Mouse (Mus musculus) liver, postnatal 0 days (tissue): ENCODE measurements around the gene Nupl1.

Experiments used
- CTCF ChIP-seq: sonication (generic); IDR thresholded peaks from 2 replicates; pipeline ENCODE4 v1.5.1; 2016; ENCODE audit warnings: antibody characterized with exemption, low read depth
- EP300 ChIP-seq: IDR thresholded peaks from 2 replicates; pipeline ENCODE4 v1.6.1; 2016; ENCODE audit warnings: antibody characterized with exemption, low read depth, mild to moderate bottlenecking

GRCm38 (mm10) chr14:60301024-60301423 lies 49.8 kb upstream of the Nupl1 start:
- no peak for TF ChIP-seq CTCF
- TF ChIP-seq EP300, result no peak
